Mouse (Mus musculus) hindbrain, embryonic 13.5 days (tissue): Measurements from ENCODE around the gene Zfp219. TPM values are rescaled to one million over a fixed set of nuclear protein-coding genes. Genes with fewer than 3 reads are reported as not detected.

ENCODE experiments used
- ATAC-seq: fragments of 200-750 bp; cut with Nextera tagmentation; 2 replicates; pipeline ENCODE4 v1.8.0; 2017; ENCODE audit warnings: moderate TSS enrichment; ENCODE audit not compliant: low FRiP score
- H3K27ac ChIP-seq: fragments of 300-500 bp; sonication (generic); 2 replicates; pipeline ENCODE4 v1.5.1; 2015; ENCODE audit warnings: inconsistent platforms, mild to moderate bottlenecking, moderate library complexity
- H3K27me3 ChIP-seq: fragments of 300-500 bp; sonication (generic); 2 replicates; pipeline ENCODE4 v1.6.1; 2015; ENCODE audit warnings: mild to moderate bottlenecking, inconsistent platforms
- H3K36me3 ChIP-seq: fragments of 300-500 bp; sonication (generic); 2 replicates; pipeline ENCODE4 v1.6.1; 2015; ENCODE audit warnings: mild to moderate bottlenecking, inconsistent platforms
- H3K4me1 ChIP-seq: fragments of 300-500 bp; sonication (generic); replicated peaks from 2 replicates; pipeline ENCODE4 v1.6.1; 2015; ENCODE audit warnings: inconsistent platforms
- H3K4me2 ChIP-seq: fragments of 300-500 bp; sonication (generic); 2 replicates; pipeline ENCODE4 v1.6.1; 2015; ENCODE audit warnings: inconsistent platforms, mild to moderate bottlenecking, moderate library complexity
- H3K4me3 ChIP-seq: fragments of 300-500 bp; sonication (generic); 2 replicates; pipeline ENCODE4 v1.5.1; 2015; ENCODE audit warnings: mild to moderate bottlenecking, inconsistent platforms
- H3K9ac ChIP-seq: fragments of 300-500 bp; sonication (generic); 2 replicates; pipeline ENCODE4 v1.6.1; 2015; ENCODE audit warnings: mild to moderate bottlenecking, inconsistent platforms
- H3K9me3 ChIP-seq: fragments of 300-500 bp; sonication (generic); 2 replicates; pipeline ENCODE4 v1.6.1; 2016; ENCODE audit warnings: inconsistent platforms
- WGBS: fragments of 180-500 bp; shearing (Covaris S2); methylation state at CpG from one replicate; pipeline ENCODE4 v1.1.7; 2015; 5-methylcytosine and 5-hydroxymethylcytosine counted together
- polyA plus RNA-seq: library from polyadenylated mRNA; unstranded; fragments of >200 nt; fragmentation: Nextera tagmentation; extraction: Ambion mirVana; gene quantifications from 2 replicates; pipeline ENCODE4 v1.2.1, GENCODE M21; 2015

Zfp219 gene
- polyA plus RNA-seq, 1 experiment from 2014 or later, result 33.1 TPM

- Histone ChIP-seq H3K4me3 (peak overlapping the region; percentile 23), H3K4me2 (peak overlapping the region; percentile 73), H3K4me1 (peaks cover 86% of the 10 kb centered on the region), H3K9ac (peak overlapping the region; percentile 75), H3K27me3 (no peaks in the 10 kb centered on the region), H3K27ac (peak overlapping the region; percentile 98), H3K36me3 (peaks cover 49% of the 10 kb centered on the region), H3K9me3 (no peaks in the 10 kb centered on the region)
- 52% methylated on average over 38 of the region's 38 CpGs for WGBS
- ATAC-seq, result peak; percentile 18
Observed at GRCm38 (mm10) chr14:52008321-52009203, 12.0 kb downstream of the Zfp219 start.

- peaks cover 75% of the 10 kb centered on the region for H3K4me1 ChIP-seq
- no peak overlapping the region for H3K4me2 ChIP-seq
- no peak overlapping the region for H3K4me3 ChIP-seq
- no peak for ATAC-seq
- H3K9ac ChIP-seq, result no peak overlapping the region
- H3K36me3 ChIP-seq, result peaks cover 67% of the 10 kb centered on the region
- H3K27me3 ChIP-seq, result no peaks in the 10 kb centered on the region
- WGBS, result 92% methylated on average over 23 of the region's 23 CpGs
- no peak overlapping the region for H3K27ac ChIP-seq
- H3K9me3 ChIP-seq, result no peaks in the 10 kb centered on the region
Observed at GRCm38 (mm10) chr14:52006771-52007170, 13.8 kb downstream of the Zfp219 start.

- Histone ChIP-seq H3K27me3 (no peaks in the 10 kb centered on the region), H3K27ac (no peak overlapping the region), H3K4me2 (no peak overlapping the region), H3K4me1 (peaks cover 70% of the 10 kb centered on the region), H3K4me3 (no peak overlapping the region), H3K36me3 (peaks cover 69% of the 10 kb centered on the region), H3K9ac (no peak overlapping the region), H3K9me3 (no peaks in the 10 kb centered on the region)
- no peak for ATAC-seq
- WGBS, result 76% methylated on average over 8 of the region's 8 CpGs
Observed at GRCm38 (mm10) chr14:52006241-52006640, 14.3 kb downstream of the Zfp219 start.

- peak overlapping the region; percentile 92; the same call in 1 of the 2 replicates for H3K27ac ChIP-seq
- 84% methylated on average over 6 of the region's 6 CpGs for WGBS
- peaks cover 64% of the 10 kb centered on the region for H3K4me1 ChIP-seq
- H3K27me3 ChIP-seq, result no peaks in the 10 kb centered on the region
- H3K9ac ChIP-seq, result peak overlapping the region; percentile 56; the same call in 1 of the 2 replicates
- no peak for ATAC-seq
- no peak overlapping the region for H3K4me3 ChIP-seq
- no peaks in the 10 kb centered on the region for H3K9me3 ChIP-seq
- H3K4me2 ChIP-seq, result no peak overlapping the region
- peaks cover 74% of the 10 kb centered on the region for H3K36me3 ChIP-seq
Observed at GRCm38 (mm10) chr14:52005616-52006015, 14.9 kb downstream of the Zfp219 start.

GRCm38 (mm10) chr14:52005141-52005540 is 15.4 kb downstream of the Zfp219 start:
- ATAC-seq, result no peak
- H3K36me3 ChIP-seq, result peaks cover 79% of the 10 kb centered on the region
- H3K4me2 ChIP-seq, result no peak overlapping the region
- H3K4me1 ChIP-seq, result peaks cover 59% of the 10 kb centered on the region
- peak overlapping the region; percentile 56 for H3K9ac ChIP-seq
- H3K27me3 ChIP-seq, result no peaks in the 10 kb centered on the region
- H3K4me3 ChIP-seq, result no peak overlapping the region
- 53% methylated on average over 7 of the region's 7 CpGs for WGBS
- peak overlapping the region; percentile 92 for H3K27ac ChIP-seq
- no peaks in the 10 kb centered on the region for H3K9me3 ChIP-seq

GRCm38 (mm10) chr14:52003981-52004495 is 16.5 kb downstream of the Zfp219 start:
- 12% methylated on average over 16 of the region's 16 CpGs for WGBS
- H3K4me1 ChIP-seq, result peaks cover 48% of the 10 kb centered on the region
- no peaks in the 10 kb centered on the region for H3K27me3 ChIP-seq
- peak overlapping the region; percentile 28 for H3K4me3 ChIP-seq
- peak; percentile 85 for ATAC-seq
- H3K27ac ChIP-seq, result peak overlapping the region; percentile 92
- H3K9me3 ChIP-seq, result no peaks in the 10 kb centered on the region
- H3K4me2 ChIP-seq, result peak overlapping the region; percentile 40
- peak overlapping the region; percentile 60 for H3K9ac ChIP-seq
- peaks cover 81% of the 10 kb centered on the region for H3K36me3 ChIP-seq

GRCm38 (mm10) chr14:51997483-51997882 is 23.1 kb downstream of the Zfp219 start:
- H3K9ac ChIP-seq, result no peak overlapping the region
- ATAC-seq, result no peak
- WGBS, result 94% methylated on average over 14 of the region's 14 CpGs
- H3K27ac ChIP-seq, result no peak overlapping the region
- H3K4me1 ChIP-seq, result no peaks in the 10 kb centered on the region; the same call in 1 of the 2 replicates
- H3K36me3 ChIP-seq, result peaks cover 88% of the 10 kb centered on the region
- H3K4me3 ChIP-seq, result no peak overlapping the region
- no peaks in the 10 kb centered on the region for H3K27me3 ChIP-seq
- no peaks in the 10 kb centered on the region for H3K9me3 ChIP-seq
- no peak overlapping the region for H3K4me2 ChIP-seq

- no peak overlapping the region for H3K9ac ChIP-seq
- no peak overlapping the region for H3K4me2 ChIP-seq
- no peaks in the 10 kb centered on the region for H3K9me3 ChIP-seq
- H3K4me1 ChIP-seq, result no peaks in the 10 kb centered on the region
- WGBS, result 65% methylated on average over 17 of the region's 17 CpGs
- peaks cover 88% of the 10 kb centered on the region for H3K36me3 ChIP-seq
- no peaks in the 10 kb centered on the region for H3K27me3 ChIP-seq
- H3K27ac ChIP-seq, result peak overlapping the region; percentile 35; the same call in 1 of the 2 replicates
- peak; percentile 40; the same call in 1 of the 2 replicates for ATAC-seq
- no peak overlapping the region for H3K4me3 ChIP-seq
Observed at GRCm38 (mm10) chr14:51996866-51997265, 23.7 kb downstream of the Zfp219 start.

- no peak for ATAC-seq
- Histone ChIP-seq H3K27me3 (no peaks in the 10 kb centered on the region), H3K4me1 (no peaks in the 10 kb centered on the region), H3K36me3 (peaks cover 90% of the 10 kb centered on the region), H3K27ac (no peak overlapping the region), H3K9me3 (no peaks in the 10 kb centered on the region), H3K9ac (no peak overlapping the region), H3K4me2 (no peak overlapping the region), H3K4me3 (no peak overlapping the region)
- 93% methylated on average over 13 of the region's 13 CpGs for WGBS
Observed at GRCm38 (mm10) chr14:51996231-51996841, 24.2 kb downstream of the Zfp219 start.

- no peak overlapping the region for H3K4me2 ChIP-seq
- no peak overlapping the region for H3K27ac ChIP-seq
- H3K27me3 ChIP-seq, result no peaks in the 10 kb centered on the region
- H3K36me3 ChIP-seq, result peaks cover 93% of the 10 kb centered on the region
- H3K9me3 ChIP-seq, result no peaks in the 10 kb centered on the region
- H3K4me1 ChIP-seq, result no peaks in the 10 kb centered on the region
- no peak for ATAC-seq
- WGBS, result 84% methylated on average over 12 of the region's 12 CpGs
- no peak overlapping the region for H3K9ac ChIP-seq
- H3K4me3 ChIP-seq, result no peak overlapping the region
Observed at GRCm38 (mm10) chr14:51995219-51995871, 25.2 kb downstream of the Zfp219 start.

GRCm38 (mm10) chr14:51994453-51994852 is 26.1 kb downstream of the Zfp219 start:
- ATAC-seq, result no peak
- H3K9ac ChIP-seq, result no peak overlapping the region

GRCm38 (mm10) chr14:51989461-51989970 is 31.0 kb downstream of the Zfp219 start:
- Histone ChIP-seq H3K4me3 (no peak overlapping the region), H3K9me3 (no peaks in the 10 kb centered on the region), H3K9ac (peak overlapping the region; percentile 58), H3K27ac (no peak overlapping the region), H3K4me1 (peaks cover 38% of the 10 kb centered on the region), H3K27me3 (no peaks in the 10 kb centered on the region), H3K4me2 (peak overlapping the region; percentile 17; the same call in 1 of the 2 replicates), H3K36me3 (peaks cover 71% of the 10 kb centered on the region)
- 58% methylated on average over 12 of the region's 12 CpGs for WGBS
- no peak for ATAC-seq

More at GRCm38 (mm10) chr14:51994453-51994852, 26.1 kb downstream of the Zfp219 start:
- no peaks in the 10 kb centered on the region for H3K27me3 ChIP-seq
- H3K4me3 ChIP-seq, result no peak overlapping the region
- no peaks in the 10 kb centered on the region for H3K9me3 ChIP-seq
- H3K27ac ChIP-seq, result no peak overlapping the region
- no peak overlapping the region for H3K4me2 ChIP-seq
- 94% methylated on average over 4 of the region's 4 CpGs for WGBS
- peaks cover 93% of the 10 kb centered on the region for H3K36me3 ChIP-seq
- H3K4me1 ChIP-seq, result peaks cover 6% of the 10 kb centered on the region
